Mouse (Mus musculus): ENCODE data around the gene Sphk2. TPM values are rescaled to one million over a fixed set of nuclear protein-coding genes. Genes with fewer than 3 reads are reported as not detected.
A peak's percentile ranks its signal among the peaks of the same experiment; 100 is the strongest.

Sphk2 gene
- polyA plus RNA-seq, 1 experiment from 2014 or later: 13.9 TPM

GRCm38 (mm10) chr7:45748110-45748509, 30.3 kb upstream of the Sphk2 start:
- no peaks in the 10 kb centered on the region for H3K27me3 ChIP-seq (ENCODE audit: control insufficient read depth, insufficient read depth, low read depth, low read length)
- H3K4me2 ChIP-seq (ENCODE audit: low read depth, low read length): no peak overlapping the region
- WGBS (ENCODE audit: insufficient replicate concordance): 35% methylated on average over 7 of the region's 7 CpGs
- no peak overlapping the region for H3K27ac ChIP-seq (ENCODE audit: low read length)
- no peaks in the 10 kb centered on the region for H3K36me3 ChIP-seq (ENCODE audit: control insufficient read depth, insufficient read depth)
- no peak overlapping the region for H3K4me3 ChIP-seq (ENCODE audit: low read depth, low read length)
- no peak overlapping the region for H3K9ac ChIP-seq (ENCODE audit: low read depth, low read length)
- H3K9me3 ChIP-seq (replicated peaks; ENCODE audit: control insufficient read depth, low read length): no peaks in the 10 kb centered on the region
- no peak for ATAC-seq (ENCODE audit: low read depth)
- no peaks in the 10 kb centered on the region for H3K4me1 ChIP-seq (ENCODE audit: control insufficient read depth, low read depth, low read length)

- no peaks in the 10 kb centered on the region for H3K4me1 ChIP-seq (ENCODE audit: control insufficient read depth, low read depth, low read length)
- H3K36me3 ChIP-seq (ENCODE audit: control insufficient read depth, insufficient read depth): no peaks in the 10 kb centered on the region
- H3K4me2 ChIP-seq (ENCODE audit: low read depth, low read length): no peak overlapping the region
- ATAC-seq (ENCODE audit: low read depth): no peak
- no peak overlapping the region for H3K4me3 ChIP-seq (ENCODE audit: low read depth, low read length)
- whole genome bisulfite sequencing (ENCODE audit: insufficient replicate concordance): 69% methylated on average over 5 of the region's 5 CpGs
- H3K9me3 ChIP-seq (replicated peaks; ENCODE audit: control insufficient read depth, low read length): no peaks in the 10 kb centered on the region
- no peak overlapping the region for H3K9ac ChIP-seq (ENCODE audit: low read depth, low read length)
- H3K27me3 ChIP-seq (ENCODE audit: control insufficient read depth, insufficient read depth, low read depth, low read length): no peaks in the 10 kb centered on the region
- no peak overlapping the region for H3K27ac ChIP-seq (ENCODE audit: low read length)
These were observed 29.6 kb upstream of the Sphk2 start for GRCm38 (mm10) chr7:45747450-45747849.

DNA sequence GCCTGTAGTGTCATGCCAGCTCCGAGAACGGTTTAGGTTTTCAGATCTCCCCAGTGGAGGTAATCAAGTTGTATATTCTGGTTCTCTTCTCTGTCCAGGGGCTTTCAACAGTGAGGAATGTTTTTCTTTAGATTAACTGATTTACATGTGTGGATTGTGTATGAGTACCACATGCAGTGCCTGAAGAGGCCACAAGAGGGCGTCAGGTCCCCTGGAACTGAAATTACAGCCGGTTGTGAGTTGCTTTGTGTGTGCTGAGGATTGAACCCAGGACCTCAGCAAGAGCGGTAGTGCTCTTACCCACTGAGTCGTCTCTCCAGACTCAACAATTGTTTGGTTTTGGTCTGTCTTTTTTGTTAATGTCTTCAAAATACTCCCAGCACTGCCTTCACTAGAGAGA, 28.7 kb upstream of the Sphk2 start:
- H3K9me3 ChIP-seq (replicated peaks; ENCODE audit: control insufficient read depth, low read length): no peaks in the 10 kb centered on the region
- no peaks in the 10 kb centered on the region for H3K36me3 ChIP-seq (ENCODE audit: control insufficient read depth, insufficient read depth)
- H3K27ac ChIP-seq (ENCODE audit: low read length): no peak overlapping the region
- no peaks in the 10 kb centered on the region for H3K4me1 ChIP-seq (ENCODE audit: control insufficient read depth, low read depth, low read length)
- ATAC-seq (ENCODE audit: low read depth): no peak
- H3K27me3 ChIP-seq (ENCODE audit: control insufficient read depth, insufficient read depth, low read depth, low read length): no peaks in the 10 kb centered on the region
- H3K4me3 ChIP-seq (ENCODE audit: low read depth, low read length): no peak overlapping the region
- H3K4me2 ChIP-seq (ENCODE audit: low read depth, low read length): no peak overlapping the region
- WGBS (ENCODE audit: insufficient replicate concordance): 61% methylated on average over 6 of the region's 6 CpGs
- H3K9ac ChIP-seq (ENCODE audit: low read depth, low read length): no peak overlapping the region

DNA sequence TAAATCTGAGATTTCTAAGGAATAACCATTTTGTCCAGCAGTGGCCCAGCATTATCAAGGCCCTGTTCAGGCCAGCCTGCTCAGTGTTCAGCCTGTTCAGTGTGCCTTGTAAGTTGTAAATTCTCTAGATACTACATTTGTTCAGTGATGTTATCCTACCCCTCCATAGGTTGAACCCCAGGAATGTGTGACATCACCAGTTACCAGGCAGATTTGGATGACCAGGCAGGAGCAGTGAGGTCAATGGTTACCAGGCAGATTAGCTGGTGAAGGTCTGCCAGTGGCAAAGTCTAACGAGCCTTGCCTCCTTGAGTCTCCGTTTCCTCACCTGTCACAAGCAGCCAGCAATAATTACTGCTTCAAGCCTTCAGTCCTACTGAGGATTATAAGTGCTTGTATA, 26.6 kb upstream of the Sphk2 start:
- 0 out of 2 replicates have a peak, but pooled peaks have one; percentile 24 for ATAC-seq (ENCODE audit: low read depth)
- no peak overlapping the region for H3K4me3 ChIP-seq (ENCODE audit: low read depth, low read length)

DNA sequence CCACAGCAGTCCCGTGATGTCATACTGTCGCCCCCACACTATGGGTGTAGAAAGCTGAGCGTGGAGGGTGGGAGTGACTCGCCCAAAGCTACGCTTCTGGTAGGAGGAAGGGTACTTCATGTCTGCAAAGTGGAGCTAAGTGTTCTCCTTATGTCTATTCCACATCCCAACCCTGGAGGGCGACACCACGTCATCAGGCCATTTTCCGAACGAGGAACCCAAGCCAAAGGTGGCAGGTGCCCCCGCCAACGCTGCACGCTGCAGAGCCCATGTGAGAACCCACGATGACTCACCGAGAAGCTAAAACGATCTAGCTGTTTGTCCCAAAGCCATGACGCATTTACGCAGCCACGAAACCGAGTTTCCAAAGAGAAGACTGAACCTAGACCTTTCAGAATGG, 24.5 kb upstream of the Sphk2 start:
- H3K27me3 ChIP-seq (ENCODE audit: control insufficient read depth, insufficient read depth, low read depth, low read length): no peaks in the 10 kb centered on the region
- ATAC-seq (ENCODE audit: low read depth): no peak
- H3K36me3 ChIP-seq (ENCODE audit: control insufficient read depth, insufficient read depth): no peaks in the 10 kb centered on the region
- H3K4me3 ChIP-seq (ENCODE audit: low read depth, low read length): peak overlapping the region; percentile 1; the same call in 1 of the 2 replicates
- no peak overlapping the region for H3K27ac ChIP-seq (ENCODE audit: low read length)
- H3K4me1 ChIP-seq (ENCODE audit: control insufficient read depth, low read depth, low read length): no peaks in the 10 kb centered on the region
- no peaks in the 10 kb centered on the region for H3K9me3 ChIP-seq (replicated peaks; ENCODE audit: control insufficient read depth, low read length)
- 21% methylated on average over 19 of the region's 19 CpGs for WGBS (ENCODE audit: insufficient replicate concordance)
- H3K9ac ChIP-seq (ENCODE audit: low read depth, low read length): no peak overlapping the region
- H3K4me2 ChIP-seq (ENCODE audit: low read depth, low read length): peak overlapping the region; percentile 35; the same call in 1 of the 2 replicates

More for the DNA sequence above, 26.6 kb upstream of the Sphk2 start:
- WGBS (ENCODE audit: insufficient replicate concordance): 38% methylated on average over 2 of the region's 2 CpGs
- H3K27ac ChIP-seq (ENCODE audit: low read length): no peak overlapping the region
- H3K4me2 ChIP-seq (ENCODE audit: low read depth, low read length): no peak overlapping the region
- H3K36me3 ChIP-seq (ENCODE audit: control insufficient read depth, insufficient read depth): no peaks in the 10 kb centered on the region
- H3K27me3 ChIP-seq (ENCODE audit: control insufficient read depth, insufficient read depth, low read depth, low read length): no peaks in the 10 kb centered on the region
- no peak overlapping the region for H3K9ac ChIP-seq (ENCODE audit: low read depth, low read length)
- no peaks in the 10 kb centered on the region for H3K9me3 ChIP-seq (replicated peaks; ENCODE audit: control insufficient read depth, low read length)
- H3K4me1 ChIP-seq (ENCODE audit: control insufficient read depth, low read depth, low read length): no peaks in the 10 kb centered on the region

GRCm38 (mm10) chr7:45741777-45742176, 24.0 kb upstream of the Sphk2 start:
- Histone ChIP-seq H3K36me3 (ENCODE audit: control insufficient read depth, insufficient read depth) (no peaks in the 10 kb centered on the region), H3K27ac (ENCODE audit: low read length) (no peak overlapping the region), H3K4me2 (ENCODE audit: low read depth, low read length) (peak overlapping the region; percentile 35; the same call in 1 of the 2 replicates), H3K27me3 (ENCODE audit: control insufficient read depth, insufficient read depth, low read depth, low read length) (no peaks in the 10 kb centered on the region), H3K9ac (ENCODE audit: low read depth, low read length) (no peak overlapping the region), H3K4me1 (ENCODE audit: control insufficient read depth, low read depth, low read length) (no peaks in the 10 kb centered on the region), H3K4me3 (ENCODE audit: low read depth, low read length) (peak overlapping the region; percentile 1; the same call in 1 of the 2 replicates), H3K9me3 (replicated peaks; ENCODE audit: control insufficient read depth, low read length) (no peaks in the 10 kb centered on the region)
- WGBS (ENCODE audit: insufficient replicate concordance): 21% methylated on average over 11 of the region's 11 CpGs
- no peak for ATAC-seq (ENCODE audit: low read depth)

GRCm38 (mm10) chr7:45741308-45741707, 23.5 kb upstream of the Sphk2 start:
- no peak overlapping the region for H3K9ac ChIP-seq (ENCODE audit: low read depth, low read length)
- no peaks in the 10 kb centered on the region for H3K4me1 ChIP-seq (ENCODE audit: control insufficient read depth, low read depth, low read length)
- no peaks in the 10 kb centered on the region for H3K9me3 ChIP-seq (replicated peaks; ENCODE audit: control insufficient read depth, low read length)
- no peak overlapping the region for H3K4me2 ChIP-seq (ENCODE audit: low read depth, low read length)
- H3K27ac ChIP-seq (ENCODE audit: low read length): no peak overlapping the region
- WGBS (ENCODE audit: insufficient replicate concordance): 27% methylated on average over 12 of the region's 12 CpGs
- no peaks in the 10 kb centered on the region for H3K27me3 ChIP-seq (ENCODE audit: control insufficient read depth, insufficient read depth, low read depth, low read length)
- no peak overlapping the region for H3K4me3 ChIP-seq (ENCODE audit: low read depth, low read length)
- no peaks in the 10 kb centered on the region for H3K36me3 ChIP-seq (ENCODE audit: control insufficient read depth, insufficient read depth)
- no peak for ATAC-seq (ENCODE audit: low read depth)

GRCm38 (mm10) chr7:45739820-45740219, 22.0 kb upstream of the Sphk2 start:
- Histone ChIP-seq H3K9ac (ENCODE audit: low read depth, low read length) (no peak overlapping the region), H3K27ac (ENCODE audit: low read length) (no peak overlapping the region), H3K27me3 (ENCODE audit: control insufficient read depth, insufficient read depth, low read depth, low read length) (no peaks in the 10 kb centered on the region), H3K4me1 (ENCODE audit: control insufficient read depth, low read depth, low read length) (no peaks in the 10 kb centered on the region), H3K9me3 (replicated peaks; ENCODE audit: control insufficient read depth, low read length) (no peaks in the 10 kb centered on the region), H3K4me3 (ENCODE audit: low read depth, low read length) (no peak overlapping the region), H3K4me2 (ENCODE audit: low read depth, low read length) (no peak overlapping the region), H3K36me3 (ENCODE audit: control insufficient read depth, insufficient read depth) (no peaks in the 10 kb centered on the region)
- no peak for ATAC-seq (ENCODE audit: low read depth)
- WGBS (ENCODE audit: insufficient replicate concordance): 64% methylated on average over 10 of the region's 10 CpGs

GRCm38 (mm10) chr7:45739162-45739763, 21.5 kb upstream of the Sphk2 start:
- WGBS (ENCODE audit: insufficient replicate concordance): 7% methylated on average over 9 of the region's 9 CpGs
- no peaks in the 10 kb centered on the region for H3K36me3 ChIP-seq (ENCODE audit: control insufficient read depth, insufficient read depth)
- ATAC-seq (ENCODE audit: low read depth): peak; percentile 58; the same call in 1 of the 2 replicates

More at GRCm38 (mm10) chr7:45739162-45739763, 21.5 kb upstream of the Sphk2 start:
- no peak overlapping the region for H3K9ac ChIP-seq (ENCODE audit: low read depth, low read length)
- no peaks in the 10 kb centered on the region for H3K4me1 ChIP-seq (ENCODE audit: control insufficient read depth, low read depth, low read length)
- no peak overlapping the region for H3K27ac ChIP-seq (ENCODE audit: low read length)
- no peak overlapping the region for H3K4me3 ChIP-seq (ENCODE audit: low read depth, low read length)
- no peak overlapping the region for H3K4me2 ChIP-seq (ENCODE audit: low read depth, low read length)
- no peaks in the 10 kb centered on the region for H3K9me3 ChIP-seq (replicated peaks; ENCODE audit: control insufficient read depth, low read length)
- no peaks in the 10 kb centered on the region for H3K27me3 ChIP-seq (ENCODE audit: control insufficient read depth, insufficient read depth, low read depth, low read length)

Measured in liver, embryonic 16.5 days (tissue).